Mouse (Mus musculus) small intestine, adult 2 months (tissue): ENCODE measurements around the gene Nudc.
A peak's percentile ranks its signal among the peaks of the same experiment; 100 is the strongest.

Experiments used
- CTCF ChIP-seq: fragments of 200-500 bp; IDR thresholded peaks from 2 replicates; pipeline ENCODE4 v1.5.1; 2012; ENCODE audit warnings: low read depth, mild to moderate bottlenecking, control low read depth, inconsistent platforms, low read length, moderate library complexity, mixed read lengths; ENCODE audit not compliant: insufficient replicate concordance, insufficient read length; ENCODE audit errors: extremely low read depth
- POLR2A ChIP-seq: fragments of 200-500 bp; IDR thresholded peaks from 2 replicates; pipeline ENCODE4 v1.6.1; 2012; ENCODE audit warnings: low read depth, mild to moderate bottlenecking, control low read depth, inconsistent platforms, low read length, moderate library complexity

DNA sequence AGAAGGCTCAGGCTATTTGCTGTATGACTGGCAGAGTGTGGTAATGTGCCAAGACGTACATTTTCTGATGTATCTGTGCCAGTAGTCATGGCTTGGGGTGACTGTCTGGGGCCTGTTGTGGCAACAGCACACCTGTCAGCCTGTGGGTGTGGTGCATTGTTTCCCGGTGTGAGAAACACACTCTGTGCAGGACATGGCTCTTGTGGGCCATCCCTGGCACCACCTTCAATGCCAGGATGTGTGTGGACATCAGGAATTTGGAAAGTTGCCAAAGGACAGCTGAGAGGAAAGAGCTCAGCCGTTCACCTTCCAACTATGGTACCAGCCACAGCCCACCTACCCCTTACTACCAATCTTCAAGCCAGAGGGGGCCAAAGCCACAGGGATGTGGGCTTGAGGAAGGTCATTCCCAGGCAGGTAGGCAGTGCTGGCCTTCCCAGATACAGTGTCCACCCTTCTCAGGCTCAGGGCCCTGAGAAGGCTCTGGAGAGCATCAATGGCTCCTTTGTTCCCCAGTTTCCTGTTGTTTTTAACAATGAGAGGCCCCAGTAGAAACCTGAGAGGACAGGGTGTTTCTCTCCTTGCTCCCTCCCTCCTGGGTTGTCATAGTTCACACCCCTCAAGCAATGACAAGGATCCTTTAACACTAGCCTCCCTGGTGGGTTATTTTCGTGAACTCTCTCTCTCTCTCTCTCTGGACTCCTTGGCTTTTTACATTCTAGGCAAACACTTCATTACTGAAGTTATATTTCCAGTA, 56.1 kb downstream of the Nudc start:
- TF ChIP-seq CTCF (no peak), POLR2A (0 out of 2 replicates have a peak, but pooled peaks have one; percentile 23)
